Mouse (Mus musculus): ENCODE measurements around the gene Acad9. TPM values are rescaled to one million over a fixed set of nuclear protein-coding genes. Genes with fewer than 3 reads are reported as not detected.

Gene Acad9
- 10.6 TPM in 2 replicates for polyA plus RNA-seq (2012; rRNA removed)

DNA sequence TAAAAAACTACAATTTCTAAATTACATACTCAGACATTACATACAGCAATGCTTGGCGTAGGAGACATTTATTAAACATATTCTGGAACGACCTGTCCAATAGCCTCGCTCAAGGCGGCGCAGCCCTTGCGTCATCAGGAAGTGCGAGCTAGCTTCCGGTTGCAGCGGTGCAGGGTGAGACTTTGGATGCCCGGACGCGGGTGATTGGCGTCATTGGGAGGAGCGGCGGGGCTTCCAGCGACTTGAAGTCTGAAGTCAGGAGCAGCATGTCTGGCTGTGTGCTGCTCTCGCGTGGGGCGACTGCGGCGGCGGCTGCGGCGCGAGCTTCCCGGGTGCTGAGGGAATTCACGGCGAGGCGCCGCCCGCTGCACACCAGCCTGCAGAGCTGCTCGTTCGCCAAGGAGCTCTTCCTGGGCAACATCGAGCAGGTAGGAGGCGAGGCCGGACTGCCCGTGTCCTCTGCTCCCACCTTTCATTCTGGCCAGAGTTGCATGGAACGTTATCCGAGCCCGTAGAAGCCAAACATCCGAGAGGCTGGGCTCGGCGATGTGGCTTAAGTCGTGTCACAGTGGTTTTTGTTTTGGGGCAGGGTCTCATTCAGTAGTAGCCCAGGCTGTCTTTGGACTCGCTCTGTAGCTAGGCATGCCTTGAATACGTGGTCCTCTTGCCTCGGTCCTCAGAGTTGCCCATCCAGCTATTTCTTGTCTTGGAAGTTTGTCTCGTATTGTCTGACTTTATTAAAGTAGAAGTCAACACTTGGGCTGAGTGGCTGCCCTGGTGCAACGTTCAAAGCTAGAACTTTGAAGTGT lies at the start of gene Acad9:
Acad9 (plus strand) TSS at position 137 of the 809 bp plus-strand sequence.

DNA sequence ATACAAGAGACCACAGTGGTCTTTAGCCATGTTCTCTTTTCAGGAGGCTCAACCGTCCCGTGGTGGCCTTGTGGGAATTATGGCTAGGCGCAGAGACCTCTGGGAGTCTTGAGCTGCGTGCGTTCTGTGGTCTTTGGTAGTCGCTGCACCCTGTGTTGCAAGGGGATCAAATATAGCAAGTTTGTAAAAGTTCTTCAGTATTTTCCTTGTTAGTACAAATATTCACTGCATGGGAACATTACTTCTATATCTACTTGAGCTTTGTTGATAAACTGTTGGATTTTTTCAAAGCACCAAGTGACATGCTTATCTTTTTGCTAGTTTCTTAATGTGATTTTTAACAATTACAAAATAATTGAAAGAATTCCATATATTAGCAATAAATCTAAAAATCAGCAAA lies 12.3 kb upstream of the Acad9 start, which contains the start of gene Ccdc144b:
Ccdc144b (minus strand) TSS at position 101 of the 400 bp plus-strand sequence.

Other genes with a start within 250 kb of the Acad9 start
- 31.5 and 37.4 TPM in 2 replicates for gene Dcun1d1, start 128.5 kb upstream of the Acad9 start, polyA plus RNA-seq (2012; rRNA removed)
- 8.1 and 9.2 TPM in 2 replicates for gene Mccc1, start 65.3 kb upstream of the Acad9 start, polyA plus RNA-seq (2012; rRNA removed)
- gene Ccdc144b, start 12.4 kb upstream of the Acad9 start, polyA plus RNA-seq (2012; rRNA removed) = not detected in 2 replicates
- 0.53 and 0.54 TPM in 2 replicates for gene D3Ertd254e, start 85.0 kb downstream of the Acad9 start, polyA plus RNA-seq (2012; rRNA removed)
- gene Qrfpr, start 156.3 kb downstream of the Acad9 start, polyA plus RNA-seq (2012; rRNA removed) = not detected in 2 replicates

All from liver, embryonic 14 days (tissue).